ENCODE assay signal across 24 mouse cellular contexts in the genomic region with DNA sequence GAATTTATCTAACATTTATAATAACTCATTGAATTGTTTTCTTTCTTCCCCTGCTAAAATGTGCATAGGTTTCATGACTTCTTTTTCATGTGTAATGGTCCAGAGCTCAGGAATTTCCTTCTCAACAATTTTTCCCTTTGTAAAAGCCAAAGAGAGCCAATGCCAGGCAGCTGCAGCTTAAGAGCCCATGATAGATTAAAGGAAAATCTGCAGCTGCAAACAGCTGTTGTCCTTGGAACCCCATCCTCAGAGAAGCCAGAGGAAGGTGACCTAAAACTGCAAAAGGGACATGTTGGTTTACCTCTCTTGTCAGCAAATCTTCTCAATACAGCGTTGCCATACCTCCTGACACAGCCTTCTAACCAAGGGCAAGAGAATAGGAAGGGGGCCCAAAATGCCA. TPM values are rescaled to one million over a fixed set of nuclear protein-coding genes. Genes with fewer than 3 reads are reported as not detected.
DNase-seq lines count a peak whose midpoint lies in the region; ATAC-seq and TF ChIP-seq lines count a peak whose summit lies in the region.
"Had no signal": no experiment of that assay in that cellular context is flagged by ENCODE, and none has a peak within 500 bp of the region (broad histone marks: within the 10 kb centered on the region; RNA-seq: fewer than 3 reads in every experiment).

No protein-coding gene starts in this region.

- no peak for TF ChIP-seq CTCF in lung, embryonic 14.5 days (IDR thresholded peaks at IDR 0.05; ENCODE audit: low read depth)
- TF ChIP-seq CTCF in lung, adult 2 months (IDR thresholded peaks at IDR 0.05; ENCODE audit: insufficient read depth, low read length): no peak

- no peak overlapping the region for H3K9ac ChIP-seq in embryonic facial prominence, embryonic 14.5 days (ENCODE audit: low read depth, low read length)
- H3K9ac ChIP-seq in lung, embryonic 14.5 days: no peak overlapping the region
- H3K9ac ChIP-seq: embryonic facial prominence, embryonic 12.5 days; kidney, embryonic 15.5 days; limb, embryonic 12.5 days; liver, embryonic 15.5 days; stomach, embryonic 15.5 days had no signal

- WGBS in embryonic facial prominence, embryonic 14.5 days: 79% methylated on average over 1 of the region's 1 CpGs
- WGBS in embryonic facial prominence, embryonic 10.5 days: 84% methylated on average over 1 of the region's 1 CpGs
- WGBS in lung, embryonic 14.5 days: 49% methylated on average over 1 of the region's 1 CpGs
- WGBS in lung, adult 2 months: 69% methylated on average over 1 of the region's 1 CpGs

- peak; percentile 22 for DNase-seq in embryonic facial prominence, embryonic 14.5 days (ENCODE audit: low spot score)
- no peak for DNase-seq in embryonic facial prominence, embryonic 10.5 days (ENCODE audit: low spot score)
- peak; percentile 81 for DNase-seq in lung, embryonic 14.5 days
- DNase-seq in lung, adult 2 months: no peak
- peak; percentile 49 for DNase-seq in lung, postnatal 14 days
- DNase-seq in frontal cortex, postnatal 36 days (ENCODE audit: low spot score in 2 of 2): no peak
- no peak for DNase-seq in spleen, postnatal 10 days (ENCODE audit: low spot score in 2 of 2)
- DNase-seq: adrenal gland, adult 2 months; cerebellum, adult 9-10 months; cerebellum, postnatal 36 days; kidney, adult 18-20 months; kidney, postnatal 25 days; midbrain, embryonic 14.5 days; retina, postnatal 1 day; right cerebral cortex, postnatal 14 days had no signal

- no peak for ATAC-seq in embryonic facial prominence, embryonic 14.5 days (ENCODE audit: low read depth)
- ATAC-seq in lung, embryonic 14.5 days (ENCODE audit: insufficient read depth): no peak
- ATAC-seq: activated CD4-positive, CD25-positive, alpha-beta regulatory T cell, adult 4 months; forebrain, embryonic 16.5 days; hindbrain, embryonic 16.5 days had no signal

- TF ChIP-seq POLR2A in lung, adult 2 months (IDR thresholded peaks at IDR 0.05; ENCODE audit: borderline replicate concordance, extremely low read depth, low read depth, low read length): no peak

- H3K4me1 ChIP-seq in embryonic facial prominence, embryonic 14.5 days (ENCODE audit: control insufficient read depth, insufficient read depth, low read length): no peaks in the 10 kb centered on the region
- no peaks in the 10 kb centered on the region for H3K4me1 ChIP-seq in embryonic facial prominence, embryonic 10.5 days
- H3K4me1 ChIP-seq in lung, embryonic 14.5 days (ENCODE audit: insufficient read depth): peaks cover 7% of the 10 kb centered on the region
- peaks cover 13% of the 10 kb centered on the region for H3K4me1 ChIP-seq in lung, adult 2 months (ENCODE audit: control insufficient read depth, insufficient read depth, low read length)
- H3K4me1 ChIP-seq: embryonic facial prominence, embryonic 12.5 days; kidney, embryonic 15.5 days; limb, embryonic 12.5 days; liver, embryonic 15.5 days; stomach, embryonic 15.5 days had no signal

- no peak overlapping the region for H3K4me3 ChIP-seq in embryonic facial prominence, embryonic 14.5 days (ENCODE audit: low read depth, low read length)
- no peak overlapping the region for H3K4me3 ChIP-seq in embryonic facial prominence, embryonic 10.5 days
- no peak overlapping the region for H3K4me3 ChIP-seq in lung, embryonic 14.5 days (ENCODE audit: low read depth, low read length)
- H3K4me3 ChIP-seq in lung, adult 2 months (replicated peaks; ENCODE audit: extremely low read depth, low read depth, low read length): no peak overlapping the region
- H3K4me3 ChIP-seq: embryonic facial prominence, embryonic 12.5 days; kidney, embryonic 15.5 days; limb, embryonic 12.5 days; liver, embryonic 15.5 days; stomach, embryonic 15.5 days had no signal

- no peak overlapping the region for H3K27ac ChIP-seq in embryonic facial prominence, embryonic 14.5 days (replicated peaks; ENCODE audit: low read depth, low read length)
- H3K27ac ChIP-seq in embryonic facial prominence, embryonic 10.5 days (replicated peaks): no peak overlapping the region
- 0 out of 2 replicates have a peak overlapping the region, but pooled peaks have one; percentile 4 for H3K27ac ChIP-seq in lung, embryonic 14.5 days (ENCODE audit: low read depth)
- H3K27ac ChIP-seq: embryonic facial prominence, embryonic 12.5 days; kidney, embryonic 15.5 days; limb, embryonic 12.5 days; liver, embryonic 15.5 days; stomach, embryonic 15.5 days had no signal

- no peak overlapping the region for H3K4me2 ChIP-seq in embryonic facial prominence, embryonic 14.5 days (ENCODE audit: low read depth, low read length)
- H3K4me2 ChIP-seq in lung, embryonic 14.5 days: no peak overlapping the region
- H3K4me2 ChIP-seq: embryonic facial prominence, embryonic 12.5 days; kidney, embryonic 15.5 days; limb, embryonic 12.5 days; liver, embryonic 15.5 days; stomach, embryonic 15.5 days had no signal

- no peaks in the 10 kb centered on the region for H3K27me3 ChIP-seq in embryonic facial prominence, embryonic 14.5 days (replicated peaks; ENCODE audit: control insufficient read depth, insufficient read depth, low read length)
- no peaks in the 10 kb centered on the region for H3K27me3 ChIP-seq in embryonic facial prominence, embryonic 10.5 days (replicated peaks; ENCODE audit: low read depth, poor library complexity, severe bottlenecking)
- no peaks in the 10 kb centered on the region for H3K27me3 ChIP-seq in lung, embryonic 14.5 days (ENCODE audit: insufficient read depth, low read length)
- H3K27me3 ChIP-seq: CH12.LX; embryonic facial prominence, embryonic 12.5 days; kidney, embryonic 15.5 days; limb, embryonic 12.5 days; liver, embryonic 15.5 days; stomach, embryonic 15.5 days had no signal

- H3K9me3 ChIP-seq in embryonic facial prominence, embryonic 14.5 days (ENCODE audit: control insufficient read depth, low read length): no peaks in the 10 kb centered on the region
- no peaks in the 10 kb centered on the region for H3K9me3 ChIP-seq in embryonic facial prominence, embryonic 10.5 days
- no peaks in the 10 kb centered on the region for H3K9me3 ChIP-seq in lung, embryonic 14.5 days (ENCODE audit: low read depth, low read length)
- H3K9me3 ChIP-seq: embryonic facial prominence, embryonic 12.5 days; kidney, embryonic 15.5 days; limb, embryonic 12.5 days; liver, embryonic 15.5 days; stomach, embryonic 15.5 days had no signal

- H3K36me3 ChIP-seq in embryonic facial prominence, embryonic 14.5 days (ENCODE audit: control insufficient read depth, insufficient read depth, low read length): peaks cover 26% of the 10 kb centered on the region; the same call in 1 of the 2 replicates
- H3K36me3 ChIP-seq in embryonic facial prominence, embryonic 10.5 days (replicated peaks): peaks cover 36% of the 10 kb centered on the region
- H3K36me3 ChIP-seq in lung, embryonic 14.5 days (ENCODE audit: insufficient read depth): 0 out of 2 replicates have a peak, but pooled peaks cover 15% of the 10 kb centered on the region
- H3K36me3 ChIP-seq: liver, embryonic 15.5 days; stomach, embryonic 15.5 days had no signal

RNA-seq across cellular contexts. Expression of a gene that starts 50.2 kb away (rescaled TPM):
- polyA plus RNA-seq in embryonic facial prominence, embryonic 14.5 days (2014; fragmentation: Nextera tagmentation; extraction: Ambion mirVana): 19.5 and 21.6 TPM in 2 replicates
- polyA plus RNA-seq in embryonic facial prominence, embryonic 10.5 days (2016; fragmentation: Nextera tagmentation; extraction: Ambion mirVana): 13.2 and 14.0 TPM in 2 replicates
- 26.5 and 28.3 TPM in 2 replicates for polyA plus RNA-seq in lung, embryonic 14.5 days (2014; fragmentation: Nextera tagmentation; extraction: Ambion mirVana)
- 102 and 105 TPM in 2 replicates for polyA plus RNA-seq in lung, adult 2 months (2012; rRNA removed)

Comparison
In these comparisons a context has a peak if more than half of its experiments do, and no peak if none do; other contexts are left out.
1. DNase-seq: peak in embryonic facial prominence, embryonic 14.5 days (single experiment), lung, embryonic 14.5 days (single experiment) and lung, postnatal 14 days (single experiment); none in embryonic facial prominence, embryonic 10.5 days (single experiment), lung, adult 2 months (single experiment), frontal cortex, postnatal 36 days (0 of 2) and spleen, postnatal 10 days (0 of 2).